Mouse (Mus musculus): ENCODE measurements around the gene Pabpc5. TPM values are rescaled to one million over a fixed set of nuclear protein-coding genes. Genes with fewer than 3 reads are reported as not detected.

The Pabpc5 gene
- polyA plus RNA-seq (2012; rRNA removed) = not detected in 2 replicates

DNA sequence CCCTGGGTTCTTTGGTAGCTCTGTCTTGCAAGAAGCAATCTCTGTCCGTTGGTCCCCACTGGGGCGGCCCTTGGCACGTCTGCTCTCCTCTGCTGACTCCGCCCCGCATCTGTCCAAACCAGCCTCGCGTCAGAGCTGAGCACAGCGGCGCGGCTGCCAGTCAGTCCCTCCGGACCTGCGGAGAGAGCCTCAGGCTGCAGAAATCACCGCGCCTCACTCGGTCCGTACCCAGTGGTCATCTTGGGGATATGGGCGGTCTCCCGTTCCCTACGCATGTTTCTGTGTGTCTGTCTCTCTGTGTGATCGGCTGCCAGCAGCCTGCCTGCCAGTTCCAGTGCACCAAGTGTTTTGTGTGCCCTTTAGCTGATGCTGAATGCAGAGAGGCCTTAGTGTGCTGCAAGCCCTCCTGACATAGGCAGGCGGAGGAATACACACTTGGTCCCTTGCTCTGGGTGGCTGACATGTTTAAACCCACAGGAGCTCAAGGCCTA is at the start of gene Pabpc5:
TSS of gene Pabpc5 (plus strand) at position 116 of the 491 bp plus-strand sequence.

All from stomach, adult 2 months (tissue).